Mouse (Mus musculus) stomach, postnatal 0 days (tissue): Measurements from ENCODE around the gene Ltbp1. TPM values are rescaled to one million over a fixed set of nuclear protein-coding genes. Genes with fewer than 3 reads are reported as not detected.

Source experiments
- ATAC-seq: fragments of 200-750 bp; cut with Nextera tagmentation; 2 replicates; pipeline ENCODE4 v1.8.0; 2017; ENCODE audit not compliant: low FRiP score, low TSS enrichment
- DNase-seq: peaks from one replicate; pipeline ENCODE4 v3.0.0-alpha.2; 2016; ENCODE audit warnings: low spot score
- H3K27ac ChIP-seq: fragments of 300-500 bp; sonication (generic); replicated peaks from 2 replicates; pipeline ENCODE4 v1.5.1; 2014; ENCODE audit warnings: mild to moderate bottlenecking, control low read depth
- H3K27me3 ChIP-seq: fragments of 300-500 bp; sonication (generic); 2 replicates; pipeline ENCODE4 v1.6.1; 2014; ENCODE audit warnings: low read length; ENCODE audit not compliant: control insufficient read depth, insufficient read depth
- H3K36me3 ChIP-seq: fragments of 300-500 bp; sonication (generic); 2 replicates; pipeline ENCODE4 v1.6.1; 2014; ENCODE audit warnings: low read length, mixed read lengths; ENCODE audit not compliant: control insufficient read depth, insufficient read depth
- H3K4me1 ChIP-seq: fragments of 300-500 bp; sonication (generic); replicated peaks from 2 replicates; pipeline ENCODE4 v1.6.1; 2014; ENCODE audit warnings: antibody characterized with exemption; ENCODE audit not compliant: control insufficient read depth, insufficient read depth
- H3K4me2 ChIP-seq: fragments of 300-500 bp; sonication (generic); replicated peaks from 2 replicates; pipeline ENCODE4 v1.6.1; 2014; ENCODE audit warnings: low read depth, mild to moderate bottlenecking, control low read depth, moderate library complexity
- H3K4me3 ChIP-seq: fragments of 300-500 bp; sonication (generic); 2 replicates; pipeline ENCODE4 v1.5.1; 2014; ENCODE audit warnings: low read depth, low read length, control low read depth
- H3K9ac ChIP-seq: fragments of 300-500 bp; sonication (generic); 2 replicates; pipeline ENCODE4 v1.6.1; 2014; ENCODE audit warnings: mild to moderate bottlenecking, low read length, control low read depth, mixed read lengths
- H3K9me3 ChIP-seq: fragments of 300-500 bp; sonication (generic); 2 replicates; pipeline ENCODE4 v1.6.1; 2016; ENCODE audit warnings: low read length; ENCODE audit not compliant: control insufficient read depth
- CTCF ChIP-seq: IDR thresholded peaks from 2 replicates; pipeline ENCODE4 v1.5.1; 2016; ENCODE audit warnings: antibody characterized with exemption, low read depth, mild to moderate bottlenecking, moderate library complexity
- EP300 ChIP-seq: optimal IDR thresholded peaks from 2 replicates; pipeline ENCODE3; 2016; ENCODE audit warnings: antibody characterized with exemption
- WGBS: fragments of 180-500 bp; shearing (Covaris S2); extraction: QIAGEN DNeasy Blood & Tissue Kit; methylation state at CpG from one replicate; pipeline ENCODE4 v1.1.7; 2014; 5-methylcytosine and 5-hydroxymethylcytosine counted together
- polyA plus RNA-seq: library from polyadenylated mRNA; unstranded; fragments of >200 nt; fragmentation: Nextera tagmentation; extraction: Ambion mirVana; gene quantifications from 2 replicates; pipeline ENCODE4 v1.2.1, GENCODE M21; 2015

Ltbp1 gene
- polyA plus RNA-seq, 1 experiment from 2014 or later = 16.2 TPM

DNA sequence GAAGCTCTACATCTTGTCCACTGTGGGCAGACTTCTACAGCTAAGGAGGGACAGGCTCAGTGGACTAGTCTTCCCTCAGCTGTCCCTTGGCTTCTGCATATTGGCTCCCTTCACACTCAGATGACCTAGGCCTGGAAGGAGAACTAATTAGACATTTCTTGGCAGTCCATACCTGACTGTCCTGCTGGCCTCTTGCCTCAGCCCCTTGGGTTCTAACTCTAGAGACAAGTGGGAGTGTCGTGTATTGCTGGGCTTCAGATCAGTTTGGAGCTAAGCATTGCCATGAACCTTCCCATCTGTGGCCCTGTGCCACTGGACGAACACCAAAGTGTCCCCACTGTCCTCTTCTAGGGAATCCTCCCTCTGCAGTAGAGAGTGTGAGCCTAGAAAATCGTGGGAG is 288.4 kb downstream of the Ltbp1 start:
- Histone ChIP-seq H3K27ac (no peak overlapping the region), H3K27me3 (no peaks in the 10 kb centered on the region), H3K4me2 (no peak overlapping the region), H3K4me3 (no peak overlapping the region), H3K4me1 (no peaks in the 10 kb centered on the region), H3K9me3 (no peaks in the 10 kb centered on the region), H3K9ac (no peak overlapping the region), H3K36me3 (no peaks in the 10 kb centered on the region)
- ATAC-seq = no peak
- 76% methylated on average over 3 of the region's 3 CpGs for WGBS
- TF ChIP-seq CTCF (no peak), EP300 (no peak)
- no peak for DNase-seq

DNA sequence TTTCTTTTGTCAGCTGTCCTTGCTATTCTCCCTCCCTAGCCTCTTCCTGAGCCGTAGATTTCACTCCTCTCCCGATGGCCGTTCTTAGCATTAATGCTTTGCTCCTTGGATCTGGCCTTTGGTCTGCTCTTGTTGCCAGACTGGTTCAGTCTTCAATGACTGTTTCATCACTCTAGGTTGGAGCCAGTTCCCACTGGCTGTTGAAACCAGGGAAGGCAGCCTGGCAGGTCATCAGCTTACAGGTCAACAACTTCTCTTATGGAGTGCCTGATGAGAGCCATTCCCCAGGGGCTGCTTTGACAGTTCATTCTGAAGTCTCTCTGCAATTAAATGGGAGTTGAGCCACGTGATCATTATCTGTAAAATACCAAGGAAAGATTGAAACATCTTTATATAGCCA is 295.5 kb downstream of the Ltbp1 start:
- Histone ChIP-seq H3K27ac (no peak overlapping the region), H3K9me3 (no peaks in the 10 kb centered on the region), H3K27me3 (no peaks in the 10 kb centered on the region), H3K36me3 (no peaks in the 10 kb centered on the region), H3K4me1 (no peaks in the 10 kb centered on the region), H3K4me3 (no peak overlapping the region), H3K9ac (no peak overlapping the region), H3K4me2 (no peak overlapping the region)
- no peak for TF ChIP-seq EP300
- no peak for TF ChIP-seq CTCF
- 81% methylated on average over 4 of the region's 4 CpGs for WGBS
- ATAC-seq (no peak), DNase-seq (no peak)

DNA sequence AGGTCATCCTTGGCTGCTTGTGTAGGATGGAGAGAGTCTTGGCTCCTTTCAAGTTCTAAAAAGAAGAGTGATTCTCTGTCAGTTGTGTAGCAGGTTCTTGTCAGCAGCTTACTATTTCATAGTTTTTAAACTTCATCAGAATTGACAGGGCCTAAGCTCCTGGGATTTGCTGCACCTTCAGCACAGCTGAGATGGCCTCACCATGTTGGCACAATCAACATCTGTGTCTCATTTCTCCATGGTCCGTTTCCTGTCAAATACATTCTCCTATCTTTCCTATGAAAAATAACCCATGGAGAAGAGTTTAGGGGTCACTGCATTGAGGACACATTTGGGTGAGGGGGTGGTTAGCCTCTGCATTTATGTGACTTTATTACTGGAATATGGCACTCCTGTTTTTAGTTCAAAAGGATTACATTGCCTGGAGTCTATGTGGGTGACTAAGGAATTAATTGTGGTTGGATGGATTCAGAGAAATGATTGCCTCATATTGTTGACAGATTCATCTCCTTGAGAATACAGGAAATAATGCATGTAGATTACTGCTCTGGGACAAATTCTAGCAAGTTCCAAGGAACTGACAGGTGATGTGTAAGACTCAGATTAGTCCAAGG is 299.5 kb downstream of the Ltbp1 start:
- H3K9ac ChIP-seq = no peak overlapping the region
- no peaks in the 10 kb centered on the region for H3K9me3 ChIP-seq
- no peak for TF ChIP-seq CTCF
- TF ChIP-seq EP300 = no peak
- ATAC-seq (no peak), DNase-seq (no peak)
- H3K4me3 ChIP-seq = no peak overlapping the region
- H3K27me3 ChIP-seq = no peaks in the 10 kb centered on the region
- no peaks in the 10 kb centered on the region for H3K36me3 ChIP-seq
- no peaks in the 10 kb centered on the region for H3K4me1 ChIP-seq
- 84% methylated on average over 1 of the region's 1 CpGs for WGBS
- no peak overlapping the region for H3K4me2 ChIP-seq
- no peak overlapping the region for H3K27ac ChIP-seq

DNA sequence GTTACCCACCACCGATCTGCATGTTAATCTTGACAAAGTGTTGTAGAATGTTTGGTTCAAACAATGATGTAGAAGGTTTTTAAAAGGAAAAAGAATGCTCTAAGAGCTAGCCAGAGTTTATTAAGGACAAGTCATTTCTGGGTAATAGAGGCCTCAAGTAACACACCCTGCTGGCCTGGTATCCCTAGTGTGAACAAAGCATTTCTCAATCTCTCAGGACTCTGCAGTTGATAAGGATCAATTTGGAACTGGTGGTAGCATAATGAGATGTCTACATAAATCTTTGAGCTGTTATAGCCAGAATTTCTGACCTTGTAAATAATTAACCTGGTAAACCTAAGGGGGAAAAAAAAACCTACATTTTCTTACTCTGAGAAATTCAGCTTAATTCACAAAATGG is 300.3 kb downstream of the Ltbp1 start:
- 62% methylated on average over 1 of the region's 1 CpGs for WGBS
- no peak for DNase-seq
- no peak overlapping the region for H3K4me2 ChIP-seq
- H3K27me3 ChIP-seq = no peaks in the 10 kb centered on the region
- ATAC-seq = no peak
- TF ChIP-seq CTCF (no peak), EP300 (no peak)
- no peak overlapping the region for H3K4me3 ChIP-seq
- no peaks in the 10 kb centered on the region for H3K36me3 ChIP-seq
- H3K9me3 ChIP-seq = no peaks in the 10 kb centered on the region
- no peak overlapping the region for H3K9ac ChIP-seq
- no peaks in the 10 kb centered on the region for H3K4me1 ChIP-seq
- H3K27ac ChIP-seq = no peak overlapping the region

DNA sequence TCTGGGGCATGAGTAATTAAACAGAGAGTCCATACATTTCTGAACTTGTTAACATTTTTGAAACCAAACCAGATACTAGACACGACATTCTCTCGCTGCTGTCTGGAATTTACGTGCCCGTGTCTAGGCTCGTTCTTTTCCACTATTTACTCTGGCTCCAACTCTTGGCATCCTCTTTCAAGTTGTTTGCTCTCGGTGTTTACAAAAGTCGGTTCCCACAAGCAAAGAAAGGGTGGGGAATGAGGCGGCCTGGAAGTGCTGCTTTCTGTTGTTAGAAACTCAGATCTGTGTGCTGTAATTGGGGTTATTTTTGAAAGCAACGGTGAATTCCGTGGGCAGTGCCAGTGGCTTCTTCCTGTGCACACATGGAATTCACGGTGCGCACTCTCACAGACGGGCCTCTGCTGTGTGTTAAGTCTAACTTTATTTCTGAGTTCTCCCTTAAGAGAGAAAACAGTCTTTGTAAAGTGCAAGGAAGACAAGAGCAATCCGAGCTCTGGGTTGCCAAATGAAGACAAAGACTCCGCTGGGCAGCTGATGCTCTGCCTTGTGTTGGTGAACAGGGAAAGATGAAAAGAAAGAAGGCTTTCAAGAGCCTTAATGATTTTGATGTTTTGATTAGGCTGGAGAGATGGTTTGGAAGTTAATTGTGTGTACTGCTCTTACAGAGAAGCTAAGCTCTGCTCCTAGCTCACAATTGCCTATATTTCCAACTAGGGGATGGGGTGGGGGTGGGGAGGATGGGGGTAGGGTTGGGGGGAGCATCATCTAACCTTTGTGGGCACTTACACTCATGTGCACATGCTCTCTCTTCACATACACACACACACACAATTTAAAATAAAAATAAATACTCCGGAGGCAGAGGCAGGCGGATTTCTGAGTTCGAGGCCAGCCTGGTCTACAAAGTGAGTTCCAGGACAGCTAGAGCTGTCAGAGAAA is 302.0 kb downstream of the Ltbp1 start:
- no peak overlapping the region for H3K9ac ChIP-seq
- no peaks in the 10 kb centered on the region for H3K4me1 ChIP-seq
- H3K4me2 ChIP-seq = peak overlapping the region; percentile 37
- peak overlapping the region; percentile 61 for H3K27ac ChIP-seq
- H3K9me3 ChIP-seq = no peaks in the 10 kb centered on the region
- no peaks in the 10 kb centered on the region for H3K36me3 ChIP-seq
- 36% methylated on average over 18 of the region's 18 CpGs for WGBS
- DNase-seq = peak; percentile 33
- peak; percentile 53 for ATAC-seq
- no peak for TF ChIP-seq CTCF
- TF ChIP-seq EP300 = no peak
- H3K4me3 ChIP-seq = no peak overlapping the region
- no peaks in the 10 kb centered on the region for H3K27me3 ChIP-seq

DNA sequence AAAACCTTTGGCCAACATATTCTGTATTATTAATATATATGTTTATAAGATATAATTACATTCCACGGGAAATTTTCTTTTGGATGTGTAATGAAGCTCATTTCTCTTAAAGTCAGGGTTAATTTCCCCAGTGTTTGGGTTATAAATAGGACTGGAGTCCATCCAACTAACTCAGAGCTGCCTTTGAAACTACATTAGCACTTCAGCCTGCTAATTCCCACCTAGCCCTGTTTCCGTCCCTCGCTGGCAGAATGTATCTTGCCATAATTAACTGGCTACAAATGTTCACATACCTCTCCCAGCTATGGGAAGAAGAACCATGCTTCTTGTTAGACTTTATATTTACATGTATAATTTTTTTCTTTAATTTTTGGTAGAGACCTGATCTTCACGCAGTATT is 311.7 kb downstream of the Ltbp1 start:
- Histone ChIP-seq H3K27ac (no peak overlapping the region), H3K4me1 (no peaks in the 10 kb centered on the region), H3K9ac (no peak overlapping the region), H3K36me3 (no peaks in the 10 kb centered on the region), H3K4me2 (no peak overlapping the region), H3K9me3 (no peaks in the 10 kb centered on the region), H3K4me3 (no peak overlapping the region), H3K27me3 (no peaks in the 10 kb centered on the region)
- TF ChIP-seq EP300 (no peak), CTCF (no peak)
- WGBS = 56% methylated on average over 4 of the region's 4 CpGs
- ATAC-seq (no peak), DNase-seq (no peak)
